Mouse (Mus musculus) midbrain, embryonic 12.5 days (tissue): ENCODE measurements around the gene Ccdc159. TPM values are rescaled to one million over a fixed set of nuclear protein-coding genes. Genes with fewer than 3 reads are reported as not detected.

ENCODE experiments used
- ATAC-seq: fragments of 200-750 bp; cut with Nextera tagmentation; 2 replicates; pipeline ENCODE4 v1.8.0; 2017; ENCODE audit warnings: low read depth, moderate TSS enrichment, moderate library complexity; ENCODE audit not compliant: low FRiP score
- H3K27ac ChIP-seq: fragments of 300-500 bp; sonication (generic); replicated peaks from 2 replicates; pipeline ENCODE4 v1.5.1; 2016; ENCODE audit warnings: mild to moderate bottlenecking
- H3K27me3 ChIP-seq: fragments of 300-500 bp; sonication (generic); 2 replicates; pipeline ENCODE4 v1.6.1; 2016; ENCODE audit warnings: mild to moderate bottlenecking
- H3K36me3 ChIP-seq: fragments of 300-500 bp; sonication (generic); 2 replicates; pipeline ENCODE4 v1.6.1; 2016
- H3K4me1 ChIP-seq: fragments of 300-500 bp; sonication (generic); 2 replicates; pipeline ENCODE4 v1.6.1; 2016
- H3K4me2 ChIP-seq: fragments of 300-500 bp; sonication (generic); replicated peaks from 2 replicates; pipeline ENCODE4 v1.6.1; 2016; ENCODE audit warnings: mild to moderate bottlenecking, moderate library complexity
- H3K4me3 ChIP-seq: fragments of 300-500 bp; sonication (generic); 2 replicates; pipeline ENCODE4 v1.5.1; 2016; ENCODE audit warnings: mild to moderate bottlenecking
- H3K9ac ChIP-seq: fragments of 300-500 bp; sonication (generic); replicated peaks from 2 replicates; pipeline ENCODE4 v1.6.1; 2016; ENCODE audit warnings: mild to moderate bottlenecking, moderate library complexity
- H3K9me3 ChIP-seq: fragments of 300-500 bp; sonication (generic); 2 replicates; pipeline ENCODE4 v1.6.1; 2016; ENCODE audit warnings: mild to moderate bottlenecking
- WGBS: fragments of 180-500 bp; shearing (Covaris S2); methylation state at CpG from one replicate; pipeline ENCODE4 v1.1.7; 2016; 5-methylcytosine and 5-hydroxymethylcytosine counted together
- polyA plus RNA-seq: library from polyadenylated mRNA; unstranded; fragments of >200 nt; fragmentation: Nextera tagmentation; extraction: Ambion mirVana; gene quantifications from 2 replicates; pipeline ENCODE4 v1.2.1, GENCODE M21; 2016

Ccdc159 gene
- polyA plus RNA-seq, 1 experiment from 2014 or later = 6.1 TPM

GRCm38 (mm10) chr9:21962416-21963059, 35.3 kb downstream of the Ccdc159 start:
- peak overlapping the region; percentile 63 for H3K4me2 ChIP-seq
- H3K9ac ChIP-seq = peak overlapping the region; percentile 43
- no peaks in the 10 kb centered on the region for H3K36me3 ChIP-seq
- H3K27me3 ChIP-seq = peaks cover 59% of the 10 kb centered on the region
- no peaks in the 10 kb centered on the region for H3K9me3 ChIP-seq
- WGBS = 3% methylated on average over 34 of the region's 34 CpGs
- ATAC-seq = peak; percentile 45; the same call in 1 of the 2 replicates
- peak overlapping the region; percentile 39 for H3K4me3 ChIP-seq
- H3K4me1 ChIP-seq = peaks cover 28% of the 10 kb centered on the region
- H3K27ac ChIP-seq = no peak overlapping the region

GRCm38 (mm10) chr9:21963417-21963816, 36.1 kb downstream of the Ccdc159 start, which contains the start of gene Epor:
TSS of gene Epor (minus strand) at chr9:21963506.
- peak; percentile 59; the same call in 1 of the 2 replicates for ATAC-seq
- Histone ChIP-seq H3K27me3 (peaks cover 59% of the 10 kb centered on the region), H3K9me3 (no peaks in the 10 kb centered on the region), H3K4me2 (peak within 1 kb of the TSS; percentile 63), H3K4me1 (peaks cover 28% of the 10 kb centered on the region), H3K4me3 (peak within 1 kb of the TSS; percentile 39), H3K9ac (peak within 1 kb of the TSS; percentile 43), H3K36me3 (no peaks in the 10 kb centered on the region), H3K27ac (no peak within 1 kb of the TSS)
- 17% methylated on average over 8 of the region's 8 CpGs for WGBS

- H3K27ac ChIP-seq = no peak overlapping the region
- no peak for ATAC-seq
- H3K4me3 ChIP-seq = no peak overlapping the region
- H3K27me3 ChIP-seq = peaks cover 8% of the 10 kb centered on the region
- H3K4me1 ChIP-seq = no peaks in the 10 kb centered on the region
- H3K36me3 ChIP-seq = no peaks in the 10 kb centered on the region
- H3K9ac ChIP-seq = no peak overlapping the region
- no peak overlapping the region for H3K4me2 ChIP-seq
- no peaks in the 10 kb centered on the region for H3K9me3 ChIP-seq
- 87% methylated on average over 6 of the region's 6 CpGs for WGBS
These were observed 41.6 kb downstream of the Ccdc159 start for GRCm38 (mm10) chr9:21968883-21969282.

GRCm38 (mm10) chr9:21969304-21969703, 42.0 kb downstream of the Ccdc159 start:
- Histone ChIP-seq H3K9ac (no peak overlapping the region), H3K4me3 (no peak overlapping the region), H3K9me3 (no peaks in the 10 kb centered on the region), H3K4me1 (no peaks in the 10 kb centered on the region), H3K4me2 (no peak overlapping the region), H3K36me3 (no peaks in the 10 kb centered on the region), H3K27ac (no peak overlapping the region), H3K27me3 (0 out of 2 replicates have a peak, but pooled peaks cover 4% of the 10 kb centered on the region)
- 95% methylated on average over 4 of the region's 4 CpGs for WGBS
- no peak for ATAC-seq

- Histone ChIP-seq H3K9me3 (no peaks in the 10 kb centered on the region), H3K27ac (no peak overlapping the region), H3K4me2 (no peak overlapping the region), H3K36me3 (no peaks in the 10 kb centered on the region), H3K9ac (no peak overlapping the region), H3K4me1 (no peaks in the 10 kb centered on the region), H3K4me3 (no peak overlapping the region), H3K27me3 (no peaks in the 10 kb centered on the region)
- no peak for ATAC-seq
- WGBS = 86% methylated on average over 10 of the region's 10 CpGs
These were observed 49.4 kb downstream of the Ccdc159 start for GRCm38 (mm10) chr9:21976626-21977175.

GRCm38 (mm10) chr9:21977331-21977730, 50.1 kb downstream of the Ccdc159 start:
- Histone ChIP-seq H3K9me3 (no peaks in the 10 kb centered on the region), H3K9ac (no peak overlapping the region), H3K27me3 (no peaks in the 10 kb centered on the region), H3K36me3 (no peaks in the 10 kb centered on the region), H3K4me2 (no peak overlapping the region), H3K4me1 (no peaks in the 10 kb centered on the region), H3K27ac (no peak overlapping the region), H3K4me3 (no peak overlapping the region)
- WGBS = 91% methylated on average over 5 of the region's 5 CpGs
- no peak for ATAC-seq

- no peaks in the 10 kb centered on the region for H3K4me1 ChIP-seq
- H3K27ac ChIP-seq = no peak overlapping the region
- no peak for ATAC-seq
- no peak overlapping the region for H3K9ac ChIP-seq
- no peak overlapping the region for H3K4me3 ChIP-seq
- no peak overlapping the region for H3K4me2 ChIP-seq
- H3K9me3 ChIP-seq = no peaks in the 10 kb centered on the region
- WGBS = 23% methylated on average over 2 of the region's 2 CpGs
- H3K36me3 ChIP-seq = no peaks in the 10 kb centered on the region
- no peaks in the 10 kb centered on the region for H3K27me3 ChIP-seq
These were observed 50.7 kb downstream of the Ccdc159 start for GRCm38 (mm10) chr9:21977972-21978371.

GRCm38 (mm10) chr9:21978398-21979128, 51.3 kb downstream of the Ccdc159 start:
- H3K4me2 ChIP-seq = no peak overlapping the region
- no peak overlapping the region for H3K27ac ChIP-seq
- H3K9ac ChIP-seq = no peak overlapping the region
- no peaks in the 10 kb centered on the region for H3K27me3 ChIP-seq
- H3K4me3 ChIP-seq = no peak overlapping the region
- ATAC-seq = no peak
- H3K36me3 ChIP-seq = no peaks in the 10 kb centered on the region
- no peaks in the 10 kb centered on the region for H3K9me3 ChIP-seq
- 92% methylated on average over 4 of the region's 4 CpGs for WGBS
- no peaks in the 10 kb centered on the region for H3K4me1 ChIP-seq

- H3K27me3 ChIP-seq = peaks cover 40% of the 10 kb centered on the region
- no peak for ATAC-seq
These were observed 56.6 kb downstream of the Ccdc159 start for GRCm38 (mm10) chr9:21983911-21984310.

More at GRCm38 (mm10) chr9:21983911-21984310, 56.6 kb downstream of the Ccdc159 start:
- no peaks in the 10 kb centered on the region for H3K9me3 ChIP-seq
- H3K27ac ChIP-seq = no peak overlapping the region
- WGBS = 2% methylated on average over 3 of the region's 3 CpGs
- H3K4me2 ChIP-seq = no peak overlapping the region
- H3K4me3 ChIP-seq = no peak overlapping the region
- H3K4me1 ChIP-seq = peaks cover 13% of the 10 kb centered on the region
- no peaks in the 10 kb centered on the region for H3K36me3 ChIP-seq
- H3K9ac ChIP-seq = no peak overlapping the region

Other genes with a start within 250 kb of the Ccdc159 start
- 39.5 and 43.5 TPM in 2 replicates for gene Ldlr, start 204.0 kb upstream of the Ccdc159 start, polyA plus RNA-seq
- gene Spc24, start 167.2 kb upstream of the Ccdc159 start, polyA plus RNA-seq = 74.2 and 87.2 TPM in 2 replicates
- gene Kank2, start 128.7 kb upstream of the Ccdc159 start, polyA plus RNA-seq = 7.7 and 9.9 TPM in 2 replicates
- 0.28 and 0.64 TPM in 2 replicates for gene Angptl8, start 92.0 kb upstream of the Ccdc159 start, polyA plus RNA-seq
- gene Dock6, start 74.8 kb upstream of the Ccdc159 start, polyA plus RNA-seq = 20.0 and 24.5 TPM in 2 replicates
- gene Rab3d, start 9.3 kb upstream of the Ccdc159 start, polyA plus RNA-seq = 13.2 and 13.4 TPM in 2 replicates
- gene Tmem205, start 85 bp downstream of the Ccdc159 start, polyA plus RNA-seq = 32.7 and 36.9 TPM in 2 replicates
- 45.6 and 47.0 TPM in 2 replicates for gene Plppr2, start 9.6 kb downstream of the Ccdc159 start, polyA plus RNA-seq
- 7.8 and 8.1 TPM in 2 replicates for gene Swsap1, start 28.3 kb downstream of the Ccdc159 start, polyA plus RNA-seq
- 3.0 and 3.4 TPM in 2 replicates for gene Epor, start 36.0 kb downstream of the Ccdc159 start, polyA plus RNA-seq
- 2.7 TPM in 2 replicates for gene Rgl3, start 62.0 kb downstream of the Ccdc159 start, polyA plus RNA-seq
- 3.8 and 4.9 TPM in 2 replicates for gene Ccdc151, start 75.2 kb downstream of the Ccdc159 start, polyA plus RNA-seq
- 99.2 and 100.0 TPM in 2 replicates for gene Prkcsh, start 75.3 kb downstream of the Ccdc159 start, polyA plus RNA-seq
- gene Elavl3, start 124.6 kb downstream of the Ccdc159 start, polyA plus RNA-seq = 60.4 and 61.9 TPM in 2 replicates
- gene Gm49318, start 143.8 kb downstream of the Ccdc159 start, polyA plus RNA-seq = not detected in 2 replicates
- gene Zfp653, start 143.9 kb downstream of the Ccdc159 start, polyA plus RNA-seq = 19.0 and 21.2 TPM in 2 replicates
- gene Ecsit, start 158.0 kb downstream of the Ccdc159 start, polyA plus RNA-seq = 35.6 and 40.7 TPM in 2 replicates
- 6.7 TPM in 2 replicates for gene Cnn1, start 171.7 kb downstream of the Ccdc159 start, polyA plus RNA-seq
- gene Elof1, start 189.7 kb downstream of the Ccdc159 start, polyA plus RNA-seq = 178 and 187 TPM in 2 replicates
- gene Acp5, start 208.2 kb downstream of the Ccdc159 start, polyA plus RNA-seq = 5.7 and 9.4 TPM in 2 replicates
- 62.0 and 66.8 TPM in 2 replicates for gene Pigyl, start 229.4 kb downstream of the Ccdc159 start, polyA plus RNA-seq